ENCODE assay signal across 8 mouse cellular contexts in genomic region chr4:148805811-148806747, GRCm38 (mm10). TPM values are rescaled to one million over a fixed set of nuclear protein-coding genes. Genes with fewer than 3 reads are reported as not detected.
A peak's percentile ranks its signal among the peaks of the same experiment; 100 is the strongest.
DNase-seq lines count a peak whose midpoint lies in the region; ATAC-seq lines count a peak whose summit lies in the region.

No protein-coding gene starts in this region.

- H3K27me3 ChIP-seq in forebrain, embryonic 10.5 days (ENCODE audit: poor library complexity, severe bottlenecking): peaks cover 99% of the 10 kb centered on the region
- H3K27me3 ChIP-seq in hindbrain, embryonic 11.5 days (ENCODE audit: control insufficient read depth, insufficient read depth, low read length): peaks cover 67% of the 10 kb centered on the region
- peaks cover 99% of the 10 kb centered on the region for H3K27me3 ChIP-seq in liver, embryonic 15.5 days
- peaks cover 14% of the 10 kb centered on the region; the same call in 1 of the 2 replicates for H3K27me3 ChIP-seq in stomach, embryonic 14.5 days (ENCODE audit: control insufficient read depth, insufficient read depth, low read length)

- H3K4me1 ChIP-seq in forebrain, embryonic 10.5 days: peaks cover 91% of the 10 kb centered on the region
- H3K4me1 ChIP-seq in hindbrain, embryonic 11.5 days (replicated peaks; ENCODE audit: control insufficient read depth, insufficient read depth, low read length): peaks cover 9% of the 10 kb centered on the region
- peaks cover 18% of the 10 kb centered on the region for H3K4me1 ChIP-seq in liver, embryonic 15.5 days (replicated peaks)
- peaks cover 18% of the 10 kb centered on the region; the same call in 1 of the 2 replicates for H3K4me1 ChIP-seq in stomach, embryonic 14.5 days (ENCODE audit: control insufficient read depth, insufficient read depth, low read length)

- peak; percentile 95 for DNase-seq in heart, adult 11 months
- no peak for DNase-seq in heart, postnatal 25 days (ENCODE audit: low spot score)
- peak; percentile 50 for DNase-seq in forebrain, embryonic 10.5 days (ENCODE audit: extremely low spot score, low spot score)
- DNase-seq in hindbrain, embryonic 11.5 days (ENCODE audit: low spot score): peak; percentile 49
- DNase-seq in thymus, postnatal 14 days: no peak

- WGBS in forebrain, embryonic 10.5 days: under 1% methylated on average over 64 of the region's 64 CpGs
- 1% methylated on average over 63 of the region's 64 CpGs for WGBS in hindbrain, embryonic 11.5 days
- WGBS in liver, embryonic 15.5 days (ENCODE audit: insufficient replicate concordance): 1% methylated on average over 64 of the region's 64 CpGs
- under 1% methylated on average over 64 of the region's 64 CpGs for WGBS in stomach, embryonic 14.5 days

- no peaks in the 10 kb centered on the region for H3K9me3 ChIP-seq in forebrain, embryonic 10.5 days
- H3K9me3 ChIP-seq in hindbrain, embryonic 11.5 days (ENCODE audit: control insufficient read depth, low read length): no peaks in the 10 kb centered on the region
- no peaks in the 10 kb centered on the region for H3K9me3 ChIP-seq in liver, embryonic 15.5 days (replicated peaks)
- H3K9me3 ChIP-seq in stomach, embryonic 14.5 days (ENCODE audit: control insufficient read depth, low read depth, low read length): no peaks in the 10 kb centered on the region

- ATAC-seq in hindbrain, embryonic 11.5 days (ENCODE audit: low FRiP score): peak; percentile 15; the same call in 1 of the 2 replicates
- no peak for ATAC-seq in liver, embryonic 15.5 days (ENCODE audit: insufficient read depth)
- no peak for ATAC-seq in stomach, embryonic 14.5 days (ENCODE audit: insufficient number of reproducible peaks, insufficient read depth, low FRiP score, low read depth)
- ATAC-seq in cerebellum, adult (ENCODE audit: insufficient number of reproducible peaks, low FRiP score, low TSS enrichment): no peak

- no peaks in the 10 kb centered on the region for H3K36me3 ChIP-seq in forebrain, embryonic 10.5 days (replicated peaks)
- no peaks in the 10 kb centered on the region for H3K36me3 ChIP-seq in hindbrain, embryonic 11.5 days (ENCODE audit: control insufficient read depth, insufficient read depth, low read length)
- no peaks in the 10 kb centered on the region for H3K36me3 ChIP-seq in liver, embryonic 15.5 days (replicated peaks)
- H3K36me3 ChIP-seq in stomach, embryonic 14.5 days (ENCODE audit: control insufficient read depth, insufficient read depth, low read length): no peaks in the 10 kb centered on the region

- intact Hi-C loops in heart, postnatal 25 days (cut with DNase I): loop anchor here (2.0 kb wide), 2 partner anchors 27 to 59 kb away; no protein-coding TSS in a partner anchor

- H3K4me2 ChIP-seq in hindbrain, embryonic 11.5 days (replicated peaks; ENCODE audit: low read depth, low read length): peak overlapping the region; percentile 98
- H3K4me2 ChIP-seq in liver, embryonic 15.5 days: peak overlapping the region; percentile 71
- H3K4me2 ChIP-seq in stomach, embryonic 14.5 days (replicated peaks; ENCODE audit: low read depth, low read length): peak overlapping the region; percentile 91

- peak overlapping the region; percentile 84 for H3K27ac ChIP-seq in forebrain, embryonic 10.5 days
- H3K27ac ChIP-seq in hindbrain, embryonic 11.5 days (ENCODE audit: low read depth, low read length): peak overlapping the region; percentile 17
- H3K27ac ChIP-seq in liver, embryonic 15.5 days (replicated peaks): no peak overlapping the region
- H3K27ac ChIP-seq in stomach, embryonic 14.5 days (ENCODE audit: low read length): no peak overlapping the region

- peak overlapping the region; percentile 84 for H3K4me3 ChIP-seq in forebrain, embryonic 10.5 days
- peak overlapping the region; percentile 66 for H3K4me3 ChIP-seq in hindbrain, embryonic 11.5 days (ENCODE audit: low read depth, low read length)
- H3K4me3 ChIP-seq in liver, embryonic 15.5 days (replicated peaks): peak overlapping the region; percentile 47
- H3K4me3 ChIP-seq in stomach, embryonic 14.5 days (ENCODE audit: low read depth, low read length): peak overlapping the region; percentile 56

- peak overlapping the region; percentile 63 for H3K9ac ChIP-seq in hindbrain, embryonic 11.5 days (ENCODE audit: low read depth, low read length)
- H3K9ac ChIP-seq in liver, embryonic 15.5 days: no peak overlapping the region
- H3K9ac ChIP-seq in stomach, embryonic 14.5 days (replicated peaks; ENCODE audit: low read depth, low read length): peak overlapping the region; percentile 52

RNA-seq across cellular contexts. Expression of gene Casz1, which starts 1.9 kb away (rescaled TPM):
- 10 to 100 TPM; 42.1 to 44.7 TPM for total RNA-seq in heart, postnatal 25 days (2021)
- 4.4 and 4.7 TPM in 2 replicates for polyA plus RNA-seq in forebrain, embryonic 10.5 days (2016; fragmentation: Nextera tagmentation; extraction: Ambion mirVana)
- 6.4 and 7.8 TPM in 2 replicates for polyA plus RNA-seq in hindbrain, embryonic 11.5 days (2014; fragmentation: Nextera tagmentation; extraction: Ambion mirVana)
- polyA plus RNA-seq in liver, embryonic 15.5 days (2015; fragmentation: Nextera tagmentation; extraction: Ambion mirVana): 0.45 and 0.48 TPM in 2 replicates
- polyA plus RNA-seq in stomach, embryonic 14.5 days (2014; fragmentation: Nextera tagmentation; extraction: Ambion mirVana): 10.3 and 11.2 TPM in 2 replicates

Comparison
In these comparisons a context has a peak if more than half of its experiments do, and no peak if none do; other contexts are left out.
1. DNase-seq: peak in heart, adult 11 months (single experiment), forebrain, embryonic 10.5 days (single experiment) and hindbrain, embryonic 11.5 days (single experiment); none in heart, postnatal 25 days (single experiment) and thymus, postnatal 14 days (single experiment).
2. H3K27ac ChIP-seq: peak in forebrain, embryonic 10.5 days (single experiment) and hindbrain, embryonic 11.5 days (single experiment); none in liver, embryonic 15.5 days (single experiment) and stomach, embryonic 14.5 days (single experiment).
3. Peak in every context shown above with its lines, with median percentiles within 50 percentile points of each other: H3K4me3 ChIP-seq and H3K4me2 ChIP-seq.